Mouse (Mus musculus): ENCODE results near the gene Ceacam16. TPM values are rescaled to one million over a fixed set of nuclear protein-coding genes. Genes with fewer than 3 reads are reported as not detected.

Ceacam16 gene
- polyA plus RNA-seq, 1 experiment from 2014 or later = 0.32 TPM

- Histone ChIP-seq H3K36me3 (ENCODE audit: control insufficient read depth, insufficient read depth, low read length) (no peaks in the 10 kb centered on the region), H3K27ac (ENCODE audit: low read depth, low read length) (no peak overlapping the region), H3K9me3 (ENCODE audit: control insufficient read depth, low read length) (no peaks in the 10 kb centered on the region; the same call in 1 of the 2 replicates), H3K27me3 (ENCODE audit: control insufficient read depth, insufficient read depth, low read length) (peaks cover 27% of the 10 kb centered on the region), H3K4me3 (ENCODE audit: low read depth, low read length) (peak overlapping the region; percentile 25), H3K4me2 (ENCODE audit: low read depth, low read length, severe bottlenecking) (peak overlapping the region; percentile 34), H3K4me1 (replicated peaks; ENCODE audit: control insufficient read depth, insufficient read depth, low read length) (peaks cover 8% of the 10 kb centered on the region), H3K9ac (ENCODE audit: low read length) (no peak overlapping the region)
- ATAC-seq (replicated peaks; ENCODE audit: low FRiP score) (peak; percentile 32; the same call in 1 of the 2 replicates), DNase-seq (ENCODE audit: low spot score) (no peak)
- WGBS = 20% methylated on average over 17 of the region's 17 CpGs
These were observed 45.5 kb downstream of the Ceacam16 start for GRCm38 (mm10) chr7:19815296-19816223.

- Histone ChIP-seq H3K4me3 (ENCODE audit: low read depth, low read length) (no peak overlapping the region), H3K9me3 (ENCODE audit: control insufficient read depth, low read length) (no peaks in the 10 kb centered on the region), H3K36me3 (ENCODE audit: control insufficient read depth, insufficient read depth, low read length) (no peaks in the 10 kb centered on the region), H3K9ac (ENCODE audit: low read length) (no peak overlapping the region), H3K27me3 (ENCODE audit: control insufficient read depth, insufficient read depth, low read length) (peaks cover 44% of the 10 kb centered on the region), H3K4me2 (ENCODE audit: low read depth, low read length, severe bottlenecking) (no peak overlapping the region), H3K27ac (ENCODE audit: low read depth, low read length) (no peak overlapping the region), H3K4me1 (replicated peaks; ENCODE audit: control insufficient read depth, insufficient read depth, low read length) (peaks cover 12% of the 10 kb centered on the region)
- 84% methylated on average over 6 of the region's 6 CpGs for WGBS
- no peak for DNase-seq (ENCODE audit: low spot score)
- no peak for ATAC-seq (replicated peaks; ENCODE audit: low FRiP score)
These were observed 47.4 kb downstream of the Ceacam16 start for GRCm38 (mm10) chr7:19813579-19814122.

- no peak overlapping the region for H3K9ac ChIP-seq (ENCODE audit: low read length)
- no peak overlapping the region for H3K4me3 ChIP-seq (ENCODE audit: low read depth, low read length)
- H3K9me3 ChIP-seq (ENCODE audit: control insufficient read depth, low read length) = no peaks in the 10 kb centered on the region
- H3K27me3 ChIP-seq (ENCODE audit: control insufficient read depth, insufficient read depth, low read length) = peaks cover 44% of the 10 kb centered on the region
- no peak for ATAC-seq (replicated peaks; ENCODE audit: low FRiP score)
- DNase-seq (ENCODE audit: low spot score) = no peak
- WGBS = 80% methylated on average over 4 of the region's 4 CpGs
- H3K4me2 ChIP-seq (ENCODE audit: low read depth, low read length, severe bottlenecking) = no peak overlapping the region
- peaks cover 12% of the 10 kb centered on the region for H3K4me1 ChIP-seq (replicated peaks; ENCODE audit: control insufficient read depth, insufficient read depth, low read length)
- H3K27ac ChIP-seq (ENCODE audit: low read depth, low read length) = no peak overlapping the region
- H3K36me3 ChIP-seq (ENCODE audit: control insufficient read depth, insufficient read depth, low read length) = no peaks in the 10 kb centered on the region
These were observed 47.9 kb downstream of the Ceacam16 start for GRCm38 (mm10) chr7:19813161-19813560.

- peaks cover 6% of the 10 kb centered on the region; the same call in 1 of the 2 replicates for H3K4me1 ChIP-seq (replicated peaks; ENCODE audit: control insufficient read depth, insufficient read depth, low read length)
- no peaks in the 10 kb centered on the region for H3K36me3 ChIP-seq (ENCODE audit: control insufficient read depth, insufficient read depth, low read length)
- no peak overlapping the region for H3K9ac ChIP-seq (ENCODE audit: low read length)
- peak overlapping the region; percentile 42 for H3K4me2 ChIP-seq (ENCODE audit: low read depth, low read length, severe bottlenecking)
- 3% methylated on average over 22 of the region's 22 CpGs for WGBS
- peak; percentile 75 for DNase-seq (ENCODE audit: low spot score)
- no peak overlapping the region for H3K27ac ChIP-seq (ENCODE audit: low read depth, low read length)
- H3K9me3 ChIP-seq (ENCODE audit: control insufficient read depth, low read length) = no peaks in the 10 kb centered on the region
- peaks cover 36% of the 10 kb centered on the region for H3K27me3 ChIP-seq (ENCODE audit: control insufficient read depth, insufficient read depth, low read length)
- ATAC-seq (replicated peaks; ENCODE audit: low FRiP score) = peak; percentile 51
- no peak overlapping the region for H3K4me3 ChIP-seq (ENCODE audit: low read depth, low read length)
These were observed 50.0 kb downstream of the Ceacam16 start for GRCm38 (mm10) chr7:19811114-19811513.

- DNase-seq (ENCODE audit: low spot score) (no peak), ATAC-seq (replicated peaks; ENCODE audit: low FRiP score) (no peak)
- peak overlapping the region; percentile 20; the same call in 1 of the 2 replicates for H3K9ac ChIP-seq (ENCODE audit: low read length)
- no peak overlapping the region for H3K27ac ChIP-seq (ENCODE audit: low read depth, low read length)
- H3K4me3 ChIP-seq (ENCODE audit: low read depth, low read length) = peak overlapping the region; percentile 14; the same call in 1 of the 2 replicates
- peaks cover 36% of the 10 kb centered on the region for H3K27me3 ChIP-seq (ENCODE audit: control insufficient read depth, insufficient read depth, low read length)
- H3K4me2 ChIP-seq (ENCODE audit: low read depth, low read length, severe bottlenecking) = peak overlapping the region; percentile 42
- H3K4me1 ChIP-seq (replicated peaks; ENCODE audit: control insufficient read depth, insufficient read depth, low read length) = peaks cover 6% of the 10 kb centered on the region; the same call in 1 of the 2 replicates
- WGBS = 5% methylated on average over 27 of the region's 27 CpGs
- H3K36me3 ChIP-seq (ENCODE audit: control insufficient read depth, insufficient read depth, low read length) = no peaks in the 10 kb centered on the region
- H3K9me3 ChIP-seq (ENCODE audit: control insufficient read depth, low read length) = no peaks in the 10 kb centered on the region; the same call in 1 of the 2 replicates
These were observed 51.7 kb downstream of the Ceacam16 start for GRCm38 (mm10) chr7:19809369-19809768.

- WGBS = 87% methylated on average over 8 of the region's 8 CpGs
These were observed 54.6 kb downstream of the Ceacam16 start for GRCm38 (mm10) chr7:19806356-19806969.

GRCm38 (mm10) chr7:19802995-19803394 is 58.1 kb downstream of the Ceacam16 start:
- no peak overlapping the region for H3K27ac ChIP-seq (ENCODE audit: low read depth, low read length)
- no peak overlapping the region for H3K4me3 ChIP-seq (ENCODE audit: low read depth, low read length)
- H3K36me3 ChIP-seq (ENCODE audit: control insufficient read depth, insufficient read depth, low read length) = no peaks in the 10 kb centered on the region
- no peaks in the 10 kb centered on the region for H3K4me1 ChIP-seq (replicated peaks; ENCODE audit: control insufficient read depth, insufficient read depth, low read length)
- H3K4me2 ChIP-seq (ENCODE audit: low read depth, low read length, severe bottlenecking) = no peak overlapping the region
- 19% methylated on average over 7 of the region's 7 CpGs for WGBS
- H3K9ac ChIP-seq (ENCODE audit: low read length) = no peak overlapping the region
- no peaks in the 10 kb centered on the region for H3K27me3 ChIP-seq (ENCODE audit: control insufficient read depth, insufficient read depth, low read length)
- peak; percentile 86 for DNase-seq (ENCODE audit: low spot score)
- H3K9me3 ChIP-seq (ENCODE audit: control insufficient read depth, low read length) = no peaks in the 10 kb centered on the region; the same call in 1 of the 2 replicates
- 0 out of 2 replicates have a peak, but pooled peaks have one; percentile 30 for ATAC-seq (replicated peaks; ENCODE audit: low FRiP score)

More at GRCm38 (mm10) chr7:19806356-19806969, 54.6 kb downstream of the Ceacam16 start:
- Histone ChIP-seq H3K4me3 (ENCODE audit: low read depth, low read length) (no peak overlapping the region), H3K27ac (ENCODE audit: low read depth, low read length) (no peak overlapping the region), H3K4me2 (ENCODE audit: low read depth, low read length, severe bottlenecking) (no peak overlapping the region), H3K36me3 (ENCODE audit: control insufficient read depth, insufficient read depth, low read length) (no peaks in the 10 kb centered on the region), H3K4me1 (replicated peaks; ENCODE audit: control insufficient read depth, insufficient read depth, low read length) (peaks cover 6% of the 10 kb centered on the region; the same call in 1 of the 2 replicates), H3K9me3 (ENCODE audit: control insufficient read depth, low read length) (no peaks in the 10 kb centered on the region; the same call in 1 of the 2 replicates), H3K9ac (ENCODE audit: low read length) (no peak overlapping the region), H3K27me3 (ENCODE audit: control insufficient read depth, insufficient read depth, low read length) (peaks cover 29% of the 10 kb centered on the region)
- no peak for DNase-seq (ENCODE audit: low spot score)
- ATAC-seq (replicated peaks; ENCODE audit: low FRiP score) = no peak

Measured in forebrain, embryonic 11.5 days (tissue).